Mouse (Mus musculus): Measurements from ENCODE around the gene Ppat.

Ppat gene

DNA sequence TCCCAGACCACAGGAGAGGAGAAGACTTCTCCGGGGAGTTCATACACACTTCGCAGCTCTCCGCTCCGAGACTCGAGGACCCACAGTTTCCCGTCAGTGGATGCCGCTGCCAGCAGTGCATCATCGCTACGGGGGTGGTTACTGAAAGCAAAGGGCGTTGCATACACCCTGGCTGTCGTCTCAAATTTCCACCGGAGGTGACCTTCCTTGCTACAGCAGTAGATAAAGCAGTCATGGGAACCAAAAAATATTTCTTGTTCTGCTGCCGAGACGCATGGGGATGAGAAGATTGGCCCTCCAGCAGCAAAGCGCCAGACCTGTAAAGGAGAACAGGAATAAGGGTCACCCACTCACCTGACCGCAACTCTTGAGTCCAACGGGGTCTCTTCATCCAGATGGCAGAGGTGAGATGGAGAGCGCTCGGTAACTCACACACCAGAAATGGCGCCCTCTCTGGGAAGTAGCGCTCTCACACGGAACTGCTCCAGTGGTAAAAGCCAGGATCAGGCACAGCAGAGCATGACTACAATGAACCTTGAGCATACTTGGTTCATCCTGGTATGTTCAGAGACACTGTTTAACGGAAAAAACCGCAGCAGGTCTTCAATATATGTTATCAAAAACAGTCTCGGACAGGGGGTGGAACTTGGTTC, 75.1 kb downstream of the Ppat start:
- DNase-seq (ENCODE audit: low read depth) = no peak

GRCm38 (mm10) chr5:76869553-76869952, 81.8 kb downstream of the Ppat start:
- DNase-seq (ENCODE audit: low read depth) = no peak

- no peak for DNase-seq (ENCODE audit: low read depth)
Measured at GRCm38 (mm10) chr5:76868693-76869286, 82.6 kb downstream of the Ppat start.

DNA sequence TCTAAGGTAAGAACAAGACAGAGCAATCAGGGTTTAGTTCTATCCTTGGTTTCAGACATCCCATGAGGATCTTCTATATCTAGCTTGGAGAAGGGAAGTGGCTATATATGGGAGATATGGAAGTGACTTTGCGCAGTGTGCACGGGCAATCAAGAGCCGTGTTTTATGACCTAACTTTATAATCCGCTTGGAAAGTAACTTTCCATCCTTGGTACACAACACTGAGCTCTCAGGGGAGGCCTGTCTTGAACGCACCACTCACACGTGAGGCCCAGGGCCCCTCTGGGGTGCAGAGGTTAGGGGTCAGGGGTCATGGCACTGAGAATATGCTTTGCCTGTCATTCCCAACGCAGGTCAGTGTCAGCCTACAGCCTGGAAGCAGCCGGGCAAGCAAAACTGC, 84.6 kb downstream of the Ppat start:
- no peak for DNase-seq (ENCODE audit: low read depth)
